Mouse (Mus musculus) CH12.LX (cell line): ENCODE results near the gene Arid4a. TPM values are rescaled to one million over a fixed set of nuclear protein-coding genes. Genes with fewer than 3 reads are reported as not detected.

Experiments
- DNase-seq: peaks from one replicate; pipeline ENCODE4 v3.0.0-alpha.2; 2013; ENCODE audit errors: extremely low read depth
- H3K27ac ChIP-seq: 2 replicates; pipeline ENCODE4 v1.5.1; 2012; ENCODE audit warnings: low read depth, mild to moderate bottlenecking, control low read depth, moderate library complexity; ENCODE audit not compliant: insufficient read depth
- H3K27me3 ChIP-seq: replicated peaks from 2 replicates; pipeline ENCODE3; 2012; ENCODE audit warnings: inconsistent platforms
- H3K36me3 ChIP-seq, 2 experiments: replicated peaks in 1 of 2; 2 replicates each; pipeline versions ENCODE3 to v1.6.1; 2012; ENCODE audit warnings: inconsistent platforms in 1 of 2, low read length in 1 of 2, mild to moderate bottlenecking in 1 of 2, mixed read lengths in 1 of 2, moderate library complexity in 1 of 2; ENCODE audit not compliant: control insufficient read depth in 1 of 2, insufficient read depth in 1 of 2
- H3K4me1 ChIP-seq, 2 experiments: 2 replicates each; pipeline ENCODE4 v1.6.1; 2012; ENCODE audit warnings: inconsistent platforms in 1 of 2, moderate library complexity in 1 of 2; ENCODE audit not compliant: insufficient read depth in 2 of 2, control insufficient read depth in 1 of 2
- H3K4me2 ChIP-seq: 2 replicates; pipeline ENCODE4 v1.6.1; 2012; ENCODE audit warnings: low read depth, mild to moderate bottlenecking, control low read depth; ENCODE audit not compliant: poor library complexity, insufficient read depth, severe bottlenecking
- H3K4me3 ChIP-seq, 3 experiments: fragments of 150-350 bp in 1 of 3; sonication (generic) in 1 of 3; replicated peaks in 1 of 3; 2 replicates each; pipeline versions ENCODE3 to v1.5.1; 2011 to 2012; ENCODE audit warnings: low read depth in 2 of 3, low read length in 2 of 3, mild to moderate bottlenecking in 2 of 3, moderate library complexity in 2 of 3, control low read depth in 1 of 3, improper control_type of control experiment in 1 of 3, inconsistent platforms in 1 of 3, mixed read lengths in 1 of 3; ENCODE audit not compliant: poor library complexity in 1 of 3
- H3K79me2 ChIP-seq: replicated peaks from 2 replicates; pipeline ENCODE4 v1.6.1; 2012; ENCODE audit warnings: mild to moderate bottlenecking, moderate library complexity; ENCODE audit not compliant: control insufficient read depth, poor library complexity, insufficient read depth, severe bottlenecking; ENCODE audit errors: extremely low read depth
- H3K9ac ChIP-seq: 2 replicates; pipeline ENCODE4 v1.6.1; 2012; ENCODE audit warnings: low read depth, mild to moderate bottlenecking, control low read depth, moderate library complexity; ENCODE audit not compliant: insufficient read depth
- H3K9me3 ChIP-seq: replicated peaks from 2 replicates; pipeline ENCODE3; 2012; ENCODE audit warnings: low read length, inconsistent platforms, mixed read lengths
- CTCF ChIP-seq, 2 experiments: IDR thresholded peaks in 1 of 2; conservative IDR thresholded peaks in 1 of 2; 2 replicates each; pipeline ENCODE4 v1.5.1; 2011 to 2012; ENCODE audit warnings: low read depth in 2 of 2, low read length in 2 of 2, improper control_type of control experiment in 1 of 2, inconsistent platforms in 1 of 2, mild to moderate bottlenecking in 1 of 2, moderate library complexity in 1 of 2
- ETS1 ChIP-seq: conservative IDR thresholded peaks from 2 replicates; pipeline ENCODE4 v1.6.1; 2012; ENCODE audit warnings: low read depth, mild to moderate bottlenecking, inconsistent platforms, low read length, improper control_type of control experiment, moderate library complexity
- HCFC1 ChIP-seq: IDR thresholded peaks from 2 replicates; pipeline ENCODE4 v1.6.1; 2012; ENCODE audit warnings: low read depth, mild to moderate bottlenecking, inconsistent platforms, low read length, improper control_type of control experiment
- IRF4 ChIP-seq: IDR thresholded peaks from 2 replicates; pipeline ENCODE4 v1.6.1; 2014; ENCODE audit warnings: low read depth, mild to moderate bottlenecking, inconsistent platforms, low read length, improper control_type of control experiment
- MAX ChIP-seq: IDR thresholded peaks from 2 replicates; pipeline ENCODE4 v1.6.1; 2011; ENCODE audit warnings: low read length, improper control_type of control experiment
- NRF1 ChIP-seq: IDR thresholded peaks from 2 replicates; pipeline ENCODE4 v1.6.1; 2014; ENCODE audit warnings: low read depth, mild to moderate bottlenecking, inconsistent platforms, low read length, improper control_type of control experiment, moderate library complexity
- POLR2AphosphoS2 ChIP-seq: IDR thresholded peaks from 2 replicates; pipeline ENCODE4 v1.6.1; 2011; ENCODE audit warnings: low read depth, low read length, improper control_type of control experiment
- RAD21 ChIP-seq: IDR thresholded peaks from 2 replicates; pipeline ENCODE4 v1.6.1; 2011; ENCODE audit warnings: low read depth, mild to moderate bottlenecking, low read length, improper control_type of control experiment, moderate library complexity
- RCOR1 ChIP-seq: conservative IDR thresholded peaks from 2 replicates; pipeline ENCODE4 v1.6.1; 2012; ENCODE audit warnings: low read depth, mild to moderate bottlenecking, inconsistent platforms, low read length, improper control_type of control experiment
- SMC3 ChIP-seq: IDR thresholded peaks from 2 replicates; pipeline ENCODE4 v1.6.1; 2011; ENCODE audit warnings: low read depth, low read length, improper control_type of control experiment
- dilution Hi-C: fragments of 300-500 bp; cut with MboI; formaldehyde crosslinking; loops from 2 replicates; pipeline ENCODE4 v1.14.3; 2020; ENCODE audit warnings: low sequenced_read_pairs; ENCODE audit not compliant: extremely low pct_unique_long_range_greater_than_20kb, extremely low pct_ligation_motif_present
- in situ Hi-C: fragments of 300-500 bp; cut with MboI; formaldehyde crosslinking; loops from 3 replicates; pipeline ENCODE4 v1.14.3; 2019; ENCODE audit warnings: low sequenced_read_pairs, low pct_ligation_motif_present, low pct_unique_long_range_greater_than_20kb, mixed read lengths
- polyA plus RNA-seq: library from polyadenylated mRNA; unstranded; fragments of >175 nt; gene quantifications from 2 replicates; pipeline ENCODE4 v1.2.1, GENCODE M21; 2012; ENCODE audit warnings: low read depth; ENCODE audit not compliant: insufficient read length
- total RNA-seq, 2 experiments: library from RNA; depleted of rRNA; stranded (reverse); fragments of 300-350 nt in 1 of 2; fragments of >200 nt in 1 of 2; gene quantifications; 2 replicates each; pipeline ENCODE4 v1.2.3; 2012 to 2014

Arid4a gene
- total and polyA plus RNA-seq, 3 experiments: 8.0 to 20.8 (median 9.7) TPM

GRCm38 (mm10) chr12:71141189-71141588 lies 125.4 kb downstream of the Arid4a start:
- Histone ChIP-seq H3K79me2 (peaks cover 15% of the 10 kb centered on the region), H3K27me3 (no peaks in the 10 kb centered on the region), H3K4me2 (no peak overlapping the region)
- dilution Hi-C loops: no loop called here
- TF ChIP-seq MAX (no peak), ETS1 (no peak)
- TF ChIP-seq, all 38 proteins: peak for 0
- Histone ChIP-seq H3K9me3 (no peaks in the 10 kb centered on the region), H3K36me3 (peaks cover 26 to 64% of the 10 kb centered on the region in 2 experiments), H3K4me3 (no peak overlapping the region), H3K9ac (no peak overlapping the region), H3K4me1 (peaks cover 0 to 13% of the 10 kb centered on the region in 2 experiments; a peak in 1 of 4 replicates), H3K27ac (no peak overlapping the region)
- DNase-seq: no peak
- in situ Hi-C loops: loop anchor here (25.0 kb wide), 1 partner anchor 571 kb away; no protein-coding TSS in a partner anchor

GRCm38 (mm10) chr12:71147641-71148040 lies 131.9 kb downstream of the Arid4a start:
- peaks cover 0 to 4% of the 10 kb centered on the region in 2 experiments; a peak in 1 of 4 replicates for H3K4me1 ChIP-seq
- in situ Hi-C loops (loop anchor here (25.0 kb wide), 1 partner anchor 565 kb away; no protein-coding TSS in a partner anchor), dilution Hi-C loops (no loop called here)
- H3K27ac ChIP-seq: no peak overlapping the region
- DNase-seq: peak; percentile 56
- H3K4me2 ChIP-seq: no peak overlapping the region
- no peaks in the 10 kb centered on the region for H3K9me3 ChIP-seq
- H3K36me3 ChIP-seq: peaks cover 42 to 86% of the 10 kb centered on the region in 2 experiments
- TF ChIP-seq RAD21: peak; percentile 62
- TF ChIP-seq RCOR1: no peak
- no peak for TF ChIP-seq HCFC1
- no peak for TF ChIP-seq IRF4
- no peak for TF ChIP-seq POLR2AphosphoS2
- TF ChIP-seq NRF1: no peak
- TF ChIP-seq CTCF (conservative IDR thresholded peaks at IDR 0.05 in 1 of 2, IDR thresholded peaks at IDR 0.05 in 1 of 2; ENCODE audit: low read depth in 2 of 2, low read length in 2 of 2): peak; percentile 73 to 77
- peak; percentile 50 for TF ChIP-seq SMC3
- H3K27me3 ChIP-seq: no peaks in the 10 kb centered on the region
- no peak overlapping the region for H3K4me3 ChIP-seq
- H3K79me2 ChIP-seq: no peaks in the 10 kb centered on the region
- H3K9ac ChIP-seq: no peak overlapping the region

Other genes starting within 250 kb of the Arid4a start
- 2.5 and 2.7 TPM in 2 replicates for gene Frmd6, start 190.5 kb upstream of the Arid4a start, total RNA-seq (2012; rRNA removed)
- gene Frmd6, start 190.5 kb upstream of the Arid4a start, total RNA-seq (2014; rRNA removed): 3.1 and 3.5 TPM in 2 replicates
- gene Frmd6, start 190.5 kb upstream of the Arid4a start, polyA plus RNA-seq: 4.5 and 4.7 TPM in 2 replicates
- 60.2 and 66.0 TPM in 2 replicates for gene Actr10, start 78.1 kb upstream of the Arid4a start, total RNA-seq (2012; rRNA removed)
- 133 and 135 TPM in 2 replicates for gene Actr10, start 78.1 kb upstream of the Arid4a start, total RNA-seq (2014; rRNA removed)
- gene Actr10, start 78.1 kb upstream of the Arid4a start, polyA plus RNA-seq: 154 and 168 TPM in 2 replicates
- gene Psma3, start 41.4 kb upstream of the Arid4a start, total RNA-seq (2012; rRNA removed): 271 and 341 TPM in 2 replicates
- gene Psma3, start 41.4 kb upstream of the Arid4a start, total RNA-seq (2014; rRNA removed): 538 and 617 TPM in 2 replicates
- 355 and 362 TPM in 2 replicates for gene Psma3, start 41.4 kb upstream of the Arid4a start, polyA plus RNA-seq
- gene Tomm20l, start 95.4 kb downstream of the Arid4a start, total RNA-seq (2012; rRNA removed): not detected in 2 replicates
- not detected in 2 replicates for gene Tomm20l, start 95.4 kb downstream of the Arid4a start, total RNA-seq (2014; rRNA removed)
- not detected in 2 replicates for gene Tomm20l, start 95.4 kb downstream of the Arid4a start, polyA plus RNA-seq
- gene Timm9, start 120.7 kb downstream of the Arid4a start, total RNA-seq (2012; rRNA removed): 77.3 and 110 TPM in 2 replicates
- 127 and 141 TPM in 2 replicates for gene Timm9, start 120.7 kb downstream of the Arid4a start, total RNA-seq (2014; rRNA removed)
- 82.8 and 83.0 TPM in 2 replicates for gene Timm9, start 120.7 kb downstream of the Arid4a start, polyA plus RNA-seq
- gene 2700049A03Rik, start 120.9 kb downstream of the Arid4a start, total RNA-seq (2012; rRNA removed): 7.7 TPM in 2 replicates
- gene 2700049A03Rik, start 120.9 kb downstream of the Arid4a start, total RNA-seq (2014; rRNA removed): 10.0 and 10.6 TPM in 2 replicates
- gene 2700049A03Rik, start 120.9 kb downstream of the Arid4a start, polyA plus RNA-seq: 7.5 and 9.4 TPM in 2 replicates